Mouse (Mus musculus) CH12.LX (cell line): ENCODE measurements at regions not wholly inside any gene's neighbourhood (a gene's known extent, or its start where the extent isn't known, plus 50 kb on each side); places are given as distances from the start of the nearest gene placed in this dataset.

Source experiments
- DNase-seq: peaks from one replicate; pipeline ENCODE4 v3.0.0-alpha.2; 2013; ENCODE audit errors: extremely low read depth
- H3K27ac ChIP-seq: 2 replicates; pipeline ENCODE4 v1.5.1; 2012; ENCODE audit warnings: low read depth, mild to moderate bottlenecking, control low read depth, moderate library complexity; ENCODE audit not compliant: insufficient read depth
- H3K27me3 ChIP-seq: replicated peaks from 2 replicates; pipeline ENCODE3; 2012; ENCODE audit warnings: inconsistent platforms
- H3K36me3 ChIP-seq, 2 experiments: replicated peaks in 1 of 2; 2 replicates each; pipeline versions ENCODE3 to v1.6.1; 2012; ENCODE audit warnings: inconsistent platforms in 1 of 2, low read length in 1 of 2, mild to moderate bottlenecking in 1 of 2, mixed read lengths in 1 of 2, moderate library complexity in 1 of 2; ENCODE audit not compliant: control insufficient read depth in 1 of 2, insufficient read depth in 1 of 2
- H3K4me1 ChIP-seq, 2 experiments: 2 replicates each; pipeline ENCODE4 v1.6.1; 2012; ENCODE audit warnings: inconsistent platforms in 1 of 2, moderate library complexity in 1 of 2; ENCODE audit not compliant: insufficient read depth in 2 of 2, control insufficient read depth in 1 of 2
- H3K4me2 ChIP-seq: 2 replicates; pipeline ENCODE4 v1.6.1; 2012; ENCODE audit warnings: low read depth, mild to moderate bottlenecking, control low read depth; ENCODE audit not compliant: poor library complexity, insufficient read depth, severe bottlenecking
- H3K4me3 ChIP-seq, 3 experiments: fragments of 150-350 bp in 1 of 3; sonication (generic) in 1 of 3; replicated peaks in 1 of 3; 2 replicates each; pipeline versions ENCODE3 to v1.5.1; 2011 to 2012; ENCODE audit warnings: low read depth in 2 of 3, low read length in 2 of 3, mild to moderate bottlenecking in 2 of 3, moderate library complexity in 2 of 3, control low read depth in 1 of 3, improper control_type of control experiment in 1 of 3, inconsistent platforms in 1 of 3, mixed read lengths in 1 of 3; ENCODE audit not compliant: poor library complexity in 1 of 3
- H3K79me2 ChIP-seq: replicated peaks from 2 replicates; pipeline ENCODE4 v1.6.1; 2012; ENCODE audit warnings: mild to moderate bottlenecking, moderate library complexity; ENCODE audit not compliant: control insufficient read depth, poor library complexity, insufficient read depth, severe bottlenecking; ENCODE audit errors: extremely low read depth
- H3K9ac ChIP-seq: 2 replicates; pipeline ENCODE4 v1.6.1; 2012; ENCODE audit warnings: low read depth, mild to moderate bottlenecking, control low read depth, moderate library complexity; ENCODE audit not compliant: insufficient read depth
- H3K9me3 ChIP-seq: replicated peaks from 2 replicates; pipeline ENCODE3; 2012; ENCODE audit warnings: low read length, inconsistent platforms, mixed read lengths
- BHLHE40 ChIP-seq: IDR thresholded peaks from 2 replicates; pipeline ENCODE4 v1.6.1; 2011; ENCODE audit warnings: mild to moderate bottlenecking, low read depth, low read length, improper control_type of control experiment
- CHD1 ChIP-seq: IDR thresholded peaks from 2 replicates; pipeline ENCODE4 v1.6.1; 2012; ENCODE audit warnings: low read depth, low read length, improper control_type of control experiment, inconsistent platforms
- ELF1 ChIP-seq: IDR thresholded peaks from 2 replicates; pipeline ENCODE4 v1.6.1; 2014; ENCODE audit warnings: low read depth, mild to moderate bottlenecking, inconsistent platforms, low read length, improper control_type of control experiment
- EP300 ChIP-seq: IDR thresholded peaks from 2 replicates; pipeline ENCODE4 v1.6.1; 2011; ENCODE audit warnings: low read length, improper control_type of control experiment
- ETS1 ChIP-seq: conservative IDR thresholded peaks from 2 replicates; pipeline ENCODE4 v1.6.1; 2012; ENCODE audit warnings: low read depth, mild to moderate bottlenecking, inconsistent platforms, low read length, improper control_type of control experiment, moderate library complexity
- GABPA ChIP-seq: IDR thresholded peaks from 2 replicates; pipeline ENCODE4 v1.6.1; 2012; ENCODE audit warnings: low read depth, low read length, improper control_type of control experiment, inconsistent platforms; ENCODE audit not compliant: insufficient replicate concordance
- HCFC1 ChIP-seq: IDR thresholded peaks from 2 replicates; pipeline ENCODE4 v1.6.1; 2012; ENCODE audit warnings: low read depth, mild to moderate bottlenecking, inconsistent platforms, low read length, improper control_type of control experiment
- IRF4 ChIP-seq: IDR thresholded peaks from 2 replicates; pipeline ENCODE4 v1.6.1; 2014; ENCODE audit warnings: low read depth, mild to moderate bottlenecking, inconsistent platforms, low read length, improper control_type of control experiment
- KAT2A ChIP-seq: IDR thresholded peaks from 2 replicates; pipeline ENCODE4 v1.6.1; 2012; ENCODE audit warnings: low read length, improper control_type of control experiment, inconsistent platforms; ENCODE audit not compliant: insufficient replicate concordance
- MAFK ChIP-seq: IDR thresholded peaks from 2 replicates; pipeline ENCODE4 v1.6.1; 2011; ENCODE audit warnings: low read length, improper control_type of control experiment; ENCODE audit not compliant: insufficient replicate concordance
- MAX ChIP-seq: IDR thresholded peaks from 2 replicates; pipeline ENCODE4 v1.6.1; 2011; ENCODE audit warnings: low read length, improper control_type of control experiment
- MXI1 ChIP-seq: IDR thresholded peaks from 2 replicates; pipeline ENCODE4 v1.6.1; 2011; ENCODE audit warnings: mild to moderate bottlenecking, low read depth, low read length, improper control_type of control experiment
- NRF1 ChIP-seq: IDR thresholded peaks from 2 replicates; pipeline ENCODE4 v1.6.1; 2014; ENCODE audit warnings: low read depth, mild to moderate bottlenecking, inconsistent platforms, low read length, improper control_type of control experiment, moderate library complexity
- PAX5 ChIP-seq: IDR thresholded peaks from 2 replicates; pipeline ENCODE4 v1.6.1; 2012; ENCODE audit warnings: low read length, inconsistent platforms, mixed read lengths
- POLR2AphosphoS2 ChIP-seq: IDR thresholded peaks from 2 replicates; pipeline ENCODE4 v1.6.1; 2011; ENCODE audit warnings: low read depth, low read length, improper control_type of control experiment
- RAD21 ChIP-seq: IDR thresholded peaks from 2 replicates; pipeline ENCODE4 v1.6.1; 2011; ENCODE audit warnings: low read depth, mild to moderate bottlenecking, low read length, improper control_type of control experiment, moderate library complexity
- RCOR1 ChIP-seq: conservative IDR thresholded peaks from 2 replicates; pipeline ENCODE4 v1.6.1; 2012; ENCODE audit warnings: low read depth, mild to moderate bottlenecking, inconsistent platforms, low read length, improper control_type of control experiment
- TBP ChIP-seq: conservative IDR thresholded peaks from 2 replicates; pipeline ENCODE4 v1.6.1; 2011; ENCODE audit warnings: low read depth, low read length, improper control_type of control experiment
- TCF12 ChIP-seq: IDR thresholded peaks from 2 replicates; pipeline ENCODE4 v1.6.1; 2014; ENCODE audit warnings: low read depth, mild to moderate bottlenecking, inconsistent platforms, low read length, improper control_type of control experiment
- UBTF ChIP-seq: IDR thresholded peaks from 2 replicates; pipeline ENCODE4 v1.6.1; 2012; ENCODE audit warnings: low read depth, mild to moderate bottlenecking, inconsistent platforms, low read length, improper control_type of control experiment, moderate library complexity
- ZC3H11A ChIP-seq: IDR thresholded peaks from 2 replicates; pipeline ENCODE4 v1.6.1; 2012; ENCODE audit warnings: low read depth, mild to moderate bottlenecking, inconsistent platforms, low read length, improper control_type of control experiment
- ZKSCAN1 ChIP-seq: IDR thresholded peaks from 2 replicates; pipeline ENCODE4 v1.6.1; 2012; ENCODE audit warnings: low read depth, inconsistent platforms, low read length, improper control_type of control experiment, borderline replicate concordance
- ZMIZ1 ChIP-seq: IDR thresholded peaks from 2 replicates; pipeline ENCODE4 v1.6.1; 2012; ENCODE audit warnings: low read depth, mild to moderate bottlenecking, inconsistent platforms, low read length, improper control_type of control experiment
- ZNF384 ChIP-seq: IDR thresholded peaks from 2 replicates; pipeline ENCODE4 v1.6.1; 2012; ENCODE audit warnings: low read depth, low read length, improper control_type of control experiment, inconsistent platforms
- dilution Hi-C: fragments of 300-500 bp; cut with MboI; formaldehyde crosslinking; loops from 2 replicates; pipeline ENCODE4 v1.14.3; 2020; ENCODE audit warnings: low sequenced_read_pairs; ENCODE audit not compliant: extremely low pct_unique_long_range_greater_than_20kb, extremely low pct_ligation_motif_present
- in situ Hi-C: fragments of 300-500 bp; cut with MboI; formaldehyde crosslinking; loops from 3 replicates; pipeline ENCODE4 v1.14.3; 2019; ENCODE audit warnings: low sequenced_read_pairs, low pct_ligation_motif_present, low pct_unique_long_range_greater_than_20kb, mixed read lengths

DNA sequence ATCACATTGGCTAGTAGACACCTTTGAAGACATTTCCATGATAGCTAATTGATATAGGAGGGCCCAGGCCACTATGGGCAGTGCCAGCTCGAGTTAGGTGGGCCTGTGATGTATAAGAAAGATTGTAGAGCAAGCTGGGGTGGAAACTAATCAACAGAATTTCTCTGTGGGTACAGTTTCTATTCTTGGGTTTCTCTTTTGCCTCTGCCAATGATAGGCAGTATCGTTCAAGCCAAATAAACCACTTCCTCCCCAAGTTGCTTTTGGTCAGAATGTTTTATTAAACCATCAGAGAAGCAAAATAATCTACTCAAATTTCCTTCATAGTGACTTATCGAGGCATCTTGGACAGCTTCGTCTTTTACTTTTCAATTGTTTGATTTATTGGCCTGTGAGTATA is 90.3 kb downstream of the Ankrd50 start:
- H3K4me1 ChIP-seq: no peaks in the 10 kb centered on the region
- dilution Hi-C loops (no loop called here), in situ Hi-C loops (no loop called here)

GRCm38 (mm10) chr3:38389647-38390046 is 95.0 kb downstream of the Ankrd50 start:
- Histone ChIP-seq H3K36me3 (no peaks in the 10 kb centered on the region), H3K4me1 (no peaks in the 10 kb centered on the region), H3K4me2 (no peak overlapping the region), H3K79me2 (no peaks in the 10 kb centered on the region), H3K9ac (no peak overlapping the region), H3K27me3 (no peaks in the 10 kb centered on the region), H3K27ac (no peak overlapping the region), H3K9me3 (peaks cover 2% of the 10 kb centered on the region), H3K4me3 (no peak overlapping the region)
- no peak for TF ChIP-seq HCFC1
- TF ChIP-seq TCF12: no peak
- TF ChIP-seq IRF4: no peak
- no peak for TF ChIP-seq KAT2A
- no peak for TF ChIP-seq TBP
- TF ChIP-seq GABPA: no peak
- no peak for TF ChIP-seq ELF1
- TF ChIP-seq ETS1: no peak
- TF ChIP-seq PAX5: no peak
- TF ChIP-seq CHD1: no peak
- no peak for TF ChIP-seq NRF1
- no peak for TF ChIP-seq BHLHE40
- TF ChIP-seq MXI1: no peak
- no peak for TF ChIP-seq UBTF
- in situ Hi-C loops: no loop called here
- dilution Hi-C loops: no loop called here
- DNase-seq: no peak

More for the DNA sequence above, 90.3 kb downstream of the Ankrd50 start:
- Histone ChIP-seq H3K4me2 (no peak overlapping the region), H3K36me3 (no peaks in the 10 kb centered on the region), H3K79me2 (no peaks in the 10 kb centered on the region), H3K9ac (no peak overlapping the region), H3K27ac (no peak overlapping the region), H3K9me3 (no peaks in the 10 kb centered on the region), H3K4me3 (no peak overlapping the region), H3K27me3 (no peaks in the 10 kb centered on the region)
- DNase-seq: no peak
- TF ChIP-seq TBP (no peak), ZC3H11A (no peak), EP300 (no peak), KAT2A (no peak), MAFK (no peak), MAX (no peak), ZKSCAN1 (no peak), RAD21 (no peak), NRF1 (no peak), IRF4 (no peak), POLR2AphosphoS2 (no peak), ZNF384 (no peak), ZMIZ1 (no peak), RCOR1 (no peak)
